Mouse (Mus musculus): ENCODE results near the gene E130114P18Rik.

The E130114P18Rik gene

GRCm38 (mm10) chr4:97663922-97664321 lies 114.0 kb downstream of the E130114P18Rik start:
- DNase-seq (ENCODE audit: extremely low read depth, insufficient read length, low spot score) = no peak

GRCm38 (mm10) chr4:97662841-97663240 lies 115.0 kb downstream of the E130114P18Rik start:
- peak; percentile 30 for DNase-seq (ENCODE audit: extremely low read depth, insufficient read length, low spot score)

GRCm38 (mm10) chr4:97661611-97662273 lies 116.1 kb downstream of the E130114P18Rik start:
- DNase-seq (ENCODE audit: extremely low read depth, insufficient read length, low spot score) = no peak

GRCm38 (mm10) chr4:97657586-97657985 lies 120.3 kb downstream of the E130114P18Rik start:
- DNase-seq (ENCODE audit: extremely low read depth, insufficient read length, low spot score) = no peak

- no peak for DNase-seq (ENCODE audit: extremely low read depth, insufficient read length, low spot score)
Observed at GRCm38 (mm10) chr4:97649626-97650015, 128.3 kb downstream of the E130114P18Rik start.

DNA sequence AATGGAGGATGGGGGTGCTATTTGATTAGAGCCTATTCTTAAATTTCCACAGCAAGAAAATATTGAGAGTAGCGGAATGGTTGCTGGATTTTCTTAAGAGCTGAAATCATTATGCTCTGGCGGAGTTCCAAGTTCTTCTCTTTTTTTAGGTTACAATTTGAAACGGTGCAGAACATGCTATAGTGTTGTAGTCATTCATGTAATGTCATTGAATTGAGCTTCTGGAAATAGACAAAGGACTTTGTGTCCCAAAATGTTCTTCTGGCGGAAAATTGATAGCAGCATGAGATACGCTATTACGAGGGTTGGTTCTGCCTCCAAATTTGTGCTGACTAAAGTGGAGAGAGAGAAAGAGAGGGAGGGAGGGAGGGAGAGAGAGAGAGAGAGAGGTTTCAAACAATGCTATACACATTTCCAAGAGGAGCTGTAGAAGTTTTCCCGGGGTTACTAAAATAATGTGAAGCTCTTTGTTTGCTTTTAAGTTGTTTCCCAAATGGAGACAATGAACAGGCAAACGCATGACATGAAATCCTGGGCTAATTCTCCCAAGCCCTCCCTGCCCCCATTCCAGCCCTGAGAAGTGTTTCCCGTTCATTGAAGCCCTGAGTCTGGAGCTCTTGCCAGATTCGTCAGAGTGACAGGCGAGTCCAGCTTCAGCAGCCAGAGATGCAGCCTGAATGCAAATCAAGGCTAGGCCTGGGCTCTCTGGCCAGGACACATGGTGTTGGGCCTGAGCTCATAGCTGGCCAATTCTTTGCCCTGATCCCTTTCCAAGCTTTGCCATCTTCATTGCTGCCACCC lies 128.9 kb downstream of the E130114P18Rik start:
- no peak for DNase-seq (ENCODE audit: extremely low read depth, insufficient read length, low spot score)

GRCm38 (mm10) chr4:97648436-97648707 lies 129.5 kb downstream of the E130114P18Rik start:
- DNase-seq (ENCODE audit: extremely low read depth, insufficient read length, low spot score) = no peak

- DNase-seq (ENCODE audit: extremely low read depth, insufficient read length, low spot score) = no peak
Observed at GRCm38 (mm10) chr4:97647700-97648435, 130.0 kb downstream of the E130114P18Rik start.

DNA sequence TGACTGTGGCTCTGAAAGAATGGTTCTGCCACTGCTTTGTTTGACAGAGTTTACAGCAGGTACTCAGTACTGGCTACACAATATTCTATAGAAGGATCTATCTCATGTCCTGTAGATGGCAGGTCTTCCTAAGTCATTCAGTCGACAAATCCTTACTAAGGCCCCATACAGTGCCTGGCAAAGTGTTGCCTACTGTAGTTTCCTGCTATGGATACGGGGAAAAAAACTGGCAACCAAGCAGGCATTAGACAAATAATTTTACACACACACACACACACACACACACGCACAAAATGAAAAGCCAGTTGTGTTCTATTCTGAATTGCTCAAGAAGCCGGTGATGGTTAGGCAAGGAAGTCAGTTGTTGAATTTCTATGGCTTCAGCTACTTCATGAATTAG lies 130.6 kb downstream of the E130114P18Rik start:
- DNase-seq (ENCODE audit: extremely low read depth, insufficient read length, low spot score) = no peak

DNA sequence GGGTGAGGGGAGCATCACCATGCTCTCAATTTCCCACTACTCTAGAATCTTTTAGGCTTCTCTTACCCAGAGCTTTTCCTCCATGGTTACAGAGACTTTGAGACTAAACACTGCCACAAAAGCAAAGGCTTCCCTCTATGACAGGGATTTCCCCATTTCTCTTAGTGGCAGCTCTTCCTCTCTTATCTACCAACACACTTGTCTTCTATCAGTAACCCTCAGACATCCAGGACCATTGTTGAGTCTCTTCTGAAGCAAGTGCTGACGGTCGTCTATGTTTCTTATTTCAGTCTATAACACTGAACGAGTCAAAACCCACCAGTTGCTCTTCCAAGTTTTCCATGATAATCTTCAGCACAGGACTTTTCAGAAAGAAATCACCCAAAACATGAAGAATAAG lies 137.5 kb downstream of the E130114P18Rik start:
- DNase-seq (ENCODE audit: extremely low read depth, insufficient read length, low spot score) = no peak

GRCm38 (mm10) chr4:97636569-97636968 lies 141.3 kb downstream of the E130114P18Rik start:
- no peak for DNase-seq (ENCODE audit: extremely low read depth, insufficient read length, low spot score)

DNA sequence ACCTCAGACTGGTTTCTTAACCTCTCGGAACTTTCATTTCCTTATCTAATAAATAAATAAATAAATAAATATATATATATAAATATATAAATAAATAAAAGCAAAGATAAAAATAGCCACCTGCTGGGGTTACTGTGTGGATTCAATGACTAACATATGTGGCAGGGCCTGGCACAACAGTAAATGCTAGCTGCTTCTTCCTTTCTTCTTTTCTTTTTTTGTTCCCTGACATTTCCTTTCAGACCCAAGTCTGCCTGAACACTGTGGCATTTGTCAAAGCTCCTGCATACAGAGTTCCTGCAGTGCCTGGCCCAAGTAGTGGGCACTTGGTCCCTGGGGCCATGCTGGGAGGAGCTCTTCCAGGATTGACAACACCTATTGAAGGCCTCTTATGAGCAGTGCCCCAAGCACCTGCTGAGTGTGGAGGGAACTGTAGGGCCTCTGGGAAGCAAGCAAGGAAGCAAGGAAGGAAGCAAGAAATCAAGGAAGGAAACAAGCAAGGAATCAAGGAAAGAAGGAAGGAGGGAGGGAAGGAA lies 142.1 kb downstream of the E130114P18Rik start:
- no peak for DNase-seq (ENCODE audit: extremely low read depth, insufficient read length, low spot score)

GRCm38 (mm10) chr4:97635296-97635755 lies 142.6 kb downstream of the E130114P18Rik start:
- DNase-seq (ENCODE audit: extremely low read depth, insufficient read length, low spot score) = no peak

DNA sequence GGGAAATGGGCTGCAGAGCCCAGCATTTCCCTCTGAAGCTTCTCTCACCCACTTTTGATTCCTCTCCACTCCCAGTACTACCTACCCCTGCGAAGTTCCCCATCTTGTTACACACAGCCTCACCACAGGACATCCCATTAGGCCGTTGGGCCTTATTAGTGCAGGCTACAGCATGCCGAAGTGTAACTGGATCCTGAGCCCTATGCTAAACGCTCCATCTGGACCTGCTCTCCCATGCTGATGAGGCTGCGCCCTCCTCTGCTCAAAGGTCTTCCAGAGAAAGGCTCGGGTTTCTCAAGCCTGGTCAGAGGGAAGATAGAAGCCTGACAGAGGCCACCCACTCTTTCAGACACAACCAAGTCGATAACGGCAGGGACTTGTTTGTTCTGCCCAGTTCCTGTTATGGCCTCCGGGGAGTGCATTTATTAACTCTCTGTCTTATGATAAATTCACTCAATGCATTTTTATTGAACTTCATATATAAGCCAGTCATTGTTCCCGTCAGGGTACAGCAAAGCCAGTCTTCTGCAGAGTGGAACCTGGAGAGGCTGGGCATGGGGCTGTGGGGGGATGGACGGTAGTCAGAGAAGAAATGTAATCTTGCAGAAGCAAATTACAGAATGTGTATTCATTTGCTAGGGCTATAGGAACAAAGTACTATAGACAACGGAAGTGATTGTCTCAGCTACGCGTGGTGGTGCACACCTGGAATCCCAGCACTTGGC lies 148.8 kb downstream of the E130114P18Rik start:
- no peak for DNase-seq (ENCODE audit: extremely low read depth, insufficient read length, low spot score)

- no peak for DNase-seq (ENCODE audit: extremely low read depth, insufficient read length, low spot score)
Observed at GRCm38 (mm10) chr4:97626002-97626720, 151.7 kb downstream of the E130114P18Rik start.

DNA sequence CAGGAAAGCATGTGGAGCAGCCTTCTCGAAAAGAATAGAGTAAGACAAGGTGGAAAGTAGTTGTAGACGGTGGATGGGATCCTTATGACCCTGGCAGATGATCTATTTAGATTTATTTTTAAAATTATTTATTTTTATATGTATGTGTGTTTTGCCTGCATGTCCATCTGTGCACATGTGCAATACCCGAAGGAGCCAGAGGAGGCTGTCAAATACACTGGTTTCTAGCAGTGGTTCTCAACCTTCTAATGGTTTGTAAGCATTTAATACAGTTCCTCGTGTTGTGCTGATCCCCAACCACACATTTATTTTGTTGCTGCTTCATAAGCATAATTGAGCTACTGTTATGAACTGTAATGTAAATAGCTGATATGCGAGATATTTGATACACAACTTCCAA lies 154.7 kb downstream of the E130114P18Rik start:
- DNase-seq (ENCODE audit: extremely low read depth, insufficient read length, low spot score) = no peak

DNA sequence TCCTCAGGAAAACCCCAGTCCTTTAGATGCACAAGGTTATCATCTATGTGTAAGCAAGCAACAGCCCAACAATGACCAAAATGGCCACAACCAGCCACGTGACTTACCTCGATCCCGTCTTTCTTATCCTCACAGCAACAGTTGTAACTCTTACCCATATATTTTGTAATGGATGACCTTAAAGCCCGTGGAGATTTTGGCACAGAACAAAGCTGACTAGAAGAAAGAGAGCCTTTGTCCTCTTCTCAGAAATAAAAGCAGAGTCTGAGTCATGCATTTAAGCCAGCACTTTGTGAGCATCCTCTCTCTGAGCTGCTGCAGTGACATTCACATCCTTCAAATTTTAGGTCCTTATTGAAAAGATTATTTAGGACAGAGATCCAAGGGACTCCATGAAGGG lies 156.1 kb downstream of the E130114P18Rik start:
- no peak for DNase-seq (ENCODE audit: extremely low read depth, insufficient read length, low spot score)

DNA sequence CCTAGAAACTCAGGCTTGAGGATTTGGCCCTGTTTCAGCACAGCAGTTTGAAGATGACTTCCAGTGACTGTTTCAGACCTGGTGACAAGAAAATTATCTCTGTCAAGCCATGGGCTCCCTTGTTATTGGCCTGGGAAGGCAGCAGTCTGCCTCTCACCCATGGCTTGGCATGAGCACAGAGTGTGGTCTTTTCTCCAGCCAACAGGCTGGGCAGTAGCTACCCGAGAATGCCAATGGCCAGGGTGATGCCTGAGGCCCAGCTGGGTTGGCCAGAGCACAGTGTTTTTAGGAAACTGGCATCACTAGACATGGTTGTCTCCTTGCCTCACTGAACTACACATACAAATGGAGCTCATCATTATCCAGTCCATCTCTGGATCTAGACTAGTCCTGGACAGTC lies 157.5 kb downstream of the E130114P18Rik start:
- no peak for DNase-seq (ENCODE audit: extremely low read depth, insufficient read length, low spot score)

GRCm38 (mm10) chr4:97618668-97619373 lies 159.1 kb downstream of the E130114P18Rik start:
- no peak for DNase-seq (ENCODE audit: extremely low read depth, insufficient read length, low spot score)
